Mouse (Mus musculus) liver, adult 2 months (tissue): ENCODE measurements around the gene Olfr279.

ENCODE experiments used
- CTCF ChIP-seq: fragments of 200-500 bp; IDR thresholded peaks from 2 replicates; pipeline ENCODE4 v1.5.1; 2011; ENCODE audit warnings: low read depth, low read length, control low read depth
- POLR2A ChIP-seq: fragments of 200-500 bp; IDR thresholded peaks from 2 replicates; pipeline ENCODE4 v1.6.1; 2011; ENCODE audit warnings: low read length, control low read depth; ENCODE audit not compliant: insufficient read depth; ENCODE audit errors: extremely low read depth

GRCm38 (mm10) chr15:98475382-98475781, 16.8 kb upstream of the Olfr279 start:
- TF ChIP-seq POLR2A (no peak), CTCF (peak; percentile 46; the same call in 1 of the 2 replicates)
